Mouse (Mus musculus) CH12.LX (cell line): ENCODE results near the gene 4931406P16Rik. TPM values are rescaled to one million over a fixed set of nuclear protein-coding genes. Genes with fewer than 3 reads are reported as not detected.

Experiments used
- DNase-seq: peaks from one replicate; pipeline ENCODE4 v3.0.0-alpha.2; 2013; ENCODE audit errors: extremely low read depth
- H3K27ac ChIP-seq: 2 replicates; pipeline ENCODE4 v1.5.1; 2012; ENCODE audit warnings: low read depth, mild to moderate bottlenecking, control low read depth, moderate library complexity; ENCODE audit not compliant: insufficient read depth
- H3K27me3 ChIP-seq: replicated peaks from 2 replicates; pipeline ENCODE3; 2012; ENCODE audit warnings: inconsistent platforms
- H3K36me3 ChIP-seq, 2 experiments: replicated peaks in 1 of 2; 2 replicates each; pipeline versions ENCODE3 to v1.6.1; 2012; ENCODE audit warnings: inconsistent platforms in 1 of 2, low read length in 1 of 2, mild to moderate bottlenecking in 1 of 2, mixed read lengths in 1 of 2, moderate library complexity in 1 of 2; ENCODE audit not compliant: control insufficient read depth in 1 of 2, insufficient read depth in 1 of 2
- H3K4me1 ChIP-seq, 2 experiments: 2 replicates each; pipeline ENCODE4 v1.6.1; 2012; ENCODE audit warnings: inconsistent platforms in 1 of 2, moderate library complexity in 1 of 2; ENCODE audit not compliant: insufficient read depth in 2 of 2, control insufficient read depth in 1 of 2
- H3K4me2 ChIP-seq: 2 replicates; pipeline ENCODE4 v1.6.1; 2012; ENCODE audit warnings: low read depth, mild to moderate bottlenecking, control low read depth; ENCODE audit not compliant: poor library complexity, insufficient read depth, severe bottlenecking
- H3K4me3 ChIP-seq, 3 experiments: fragments of 150-350 bp in 1 of 3; sonication (generic) in 1 of 3; replicated peaks in 1 of 3; 2 replicates each; pipeline versions ENCODE3 to v1.5.1; 2011 to 2012; ENCODE audit warnings: low read depth in 2 of 3, low read length in 2 of 3, mild to moderate bottlenecking in 2 of 3, moderate library complexity in 2 of 3, control low read depth in 1 of 3, improper control_type of control experiment in 1 of 3, inconsistent platforms in 1 of 3, mixed read lengths in 1 of 3; ENCODE audit not compliant: poor library complexity in 1 of 3
- H3K79me2 ChIP-seq: replicated peaks from 2 replicates; pipeline ENCODE4 v1.6.1; 2012; ENCODE audit warnings: mild to moderate bottlenecking, moderate library complexity; ENCODE audit not compliant: control insufficient read depth, poor library complexity, insufficient read depth, severe bottlenecking; ENCODE audit errors: extremely low read depth
- H3K9ac ChIP-seq: 2 replicates; pipeline ENCODE4 v1.6.1; 2012; ENCODE audit warnings: low read depth, mild to moderate bottlenecking, control low read depth, moderate library complexity; ENCODE audit not compliant: insufficient read depth
- H3K9me3 ChIP-seq: replicated peaks from 2 replicates; pipeline ENCODE3; 2012; ENCODE audit warnings: low read length, inconsistent platforms, mixed read lengths
- BHLHE40 ChIP-seq: IDR thresholded peaks from 2 replicates; pipeline ENCODE4 v1.6.1; 2011; ENCODE audit warnings: mild to moderate bottlenecking, low read depth, low read length, improper control_type of control experiment
- CHD1 ChIP-seq: IDR thresholded peaks from 2 replicates; pipeline ENCODE4 v1.6.1; 2012; ENCODE audit warnings: low read depth, low read length, improper control_type of control experiment, inconsistent platforms
- CTCF ChIP-seq, 2 experiments: IDR thresholded peaks in 1 of 2; conservative IDR thresholded peaks in 1 of 2; 2 replicates each; pipeline ENCODE4 v1.5.1; 2011 to 2012; ENCODE audit warnings: low read depth in 2 of 2, low read length in 2 of 2, improper control_type of control experiment in 1 of 2, inconsistent platforms in 1 of 2, mild to moderate bottlenecking in 1 of 2, moderate library complexity in 1 of 2
- E2F4 ChIP-seq: IDR thresholded peaks from 2 replicates; pipeline ENCODE4 v1.6.1; 2011; ENCODE audit warnings: low read depth, low read length, improper control_type of control experiment; ENCODE audit not compliant: insufficient replicate concordance
- ELF1 ChIP-seq: IDR thresholded peaks from 2 replicates; pipeline ENCODE4 v1.6.1; 2014; ENCODE audit warnings: low read depth, mild to moderate bottlenecking, inconsistent platforms, low read length, improper control_type of control experiment
- EP300 ChIP-seq: IDR thresholded peaks from 2 replicates; pipeline ENCODE4 v1.6.1; 2011; ENCODE audit warnings: low read length, improper control_type of control experiment
- ETS1 ChIP-seq: conservative IDR thresholded peaks from 2 replicates; pipeline ENCODE4 v1.6.1; 2012; ENCODE audit warnings: low read depth, mild to moderate bottlenecking, inconsistent platforms, low read length, improper control_type of control experiment, moderate library complexity
- GABPA ChIP-seq: IDR thresholded peaks from 2 replicates; pipeline ENCODE4 v1.6.1; 2012; ENCODE audit warnings: low read depth, low read length, improper control_type of control experiment, inconsistent platforms; ENCODE audit not compliant: insufficient replicate concordance
- HCFC1 ChIP-seq: IDR thresholded peaks from 2 replicates; pipeline ENCODE4 v1.6.1; 2012; ENCODE audit warnings: low read depth, mild to moderate bottlenecking, inconsistent platforms, low read length, improper control_type of control experiment
- IRF4 ChIP-seq: IDR thresholded peaks from 2 replicates; pipeline ENCODE4 v1.6.1; 2014; ENCODE audit warnings: low read depth, mild to moderate bottlenecking, inconsistent platforms, low read length, improper control_type of control experiment
- JUN ChIP-seq: IDR thresholded peaks from 2 replicates; pipeline ENCODE4 v1.6.1; 2011; ENCODE audit warnings: low read depth, mild to moderate bottlenecking, low read length, improper control_type of control experiment, moderate library complexity; ENCODE audit not compliant: insufficient read depth
- JUND ChIP-seq: conservative IDR thresholded peaks from 2 replicates; pipeline ENCODE4 v1.6.1; 2011; ENCODE audit warnings: low read depth, low read length, improper control_type of control experiment
- KAT2A ChIP-seq: IDR thresholded peaks from 2 replicates; pipeline ENCODE4 v1.6.1; 2012; ENCODE audit warnings: low read length, improper control_type of control experiment, inconsistent platforms; ENCODE audit not compliant: insufficient replicate concordance
- MAFK ChIP-seq: IDR thresholded peaks from 2 replicates; pipeline ENCODE4 v1.6.1; 2011; ENCODE audit warnings: low read length, improper control_type of control experiment; ENCODE audit not compliant: insufficient replicate concordance
- MAX ChIP-seq: IDR thresholded peaks from 2 replicates; pipeline ENCODE4 v1.6.1; 2011; ENCODE audit warnings: low read length, improper control_type of control experiment
- MAZ ChIP-seq: IDR thresholded peaks from 2 replicates; pipeline ENCODE4 v1.6.1; 2012; ENCODE audit warnings: low read depth, mild to moderate bottlenecking, inconsistent platforms, low read length, improper control_type of control experiment, moderate library complexity
- MEF2A ChIP-seq: IDR thresholded peaks from 2 replicates; pipeline ENCODE4 v1.6.1; 2014; ENCODE audit warnings: low read depth, mild to moderate bottlenecking, inconsistent platforms, low read length, improper control_type of control experiment, borderline replicate concordance
- MXI1 ChIP-seq: IDR thresholded peaks from 2 replicates; pipeline ENCODE4 v1.6.1; 2011; ENCODE audit warnings: mild to moderate bottlenecking, low read depth, low read length, improper control_type of control experiment
- MYC ChIP-seq: IDR thresholded peaks from 2 replicates; pipeline ENCODE4 v1.6.1; 2011; ENCODE audit warnings: low read depth, mild to moderate bottlenecking, improper control_type of control experiment, low read length
- NELFE ChIP-seq: IDR thresholded peaks from 2 replicates; pipeline ENCODE4 v1.6.1; 2011; ENCODE audit warnings: low read depth, low read length, improper control_type of control experiment
- NRF1 ChIP-seq: IDR thresholded peaks from 2 replicates; pipeline ENCODE4 v1.6.1; 2014; ENCODE audit warnings: low read depth, mild to moderate bottlenecking, inconsistent platforms, low read length, improper control_type of control experiment, moderate library complexity
- PAX5 ChIP-seq: IDR thresholded peaks from 2 replicates; pipeline ENCODE4 v1.6.1; 2012; ENCODE audit warnings: low read length, inconsistent platforms, mixed read lengths
- POLR2A ChIP-seq: IDR thresholded peaks from 2 replicates; pipeline ENCODE4 v1.6.1; 2011; ENCODE audit warnings: low read depth, mild to moderate bottlenecking, improper control_type of control experiment, low read length
- POLR2AphosphoS2 ChIP-seq: IDR thresholded peaks from 2 replicates; pipeline ENCODE4 v1.6.1; 2011; ENCODE audit warnings: low read depth, low read length, improper control_type of control experiment
- RAD21 ChIP-seq: IDR thresholded peaks from 2 replicates; pipeline ENCODE4 v1.6.1; 2011; ENCODE audit warnings: low read depth, mild to moderate bottlenecking, low read length, improper control_type of control experiment, moderate library complexity
- RCOR1 ChIP-seq: conservative IDR thresholded peaks from 2 replicates; pipeline ENCODE4 v1.6.1; 2012; ENCODE audit warnings: low read depth, mild to moderate bottlenecking, inconsistent platforms, low read length, improper control_type of control experiment
- SIN3A ChIP-seq: IDR thresholded peaks from 2 replicates; pipeline ENCODE4 v1.6.1; 2012; ENCODE audit warnings: low read length, improper control_type of control experiment, inconsistent platforms
- SMC3 ChIP-seq: IDR thresholded peaks from 2 replicates; pipeline ENCODE4 v1.6.1; 2011; ENCODE audit warnings: low read depth, low read length, improper control_type of control experiment
- TBP ChIP-seq: conservative IDR thresholded peaks from 2 replicates; pipeline ENCODE4 v1.6.1; 2011; ENCODE audit warnings: low read depth, low read length, improper control_type of control experiment
- TCF12 ChIP-seq: IDR thresholded peaks from 2 replicates; pipeline ENCODE4 v1.6.1; 2014; ENCODE audit warnings: low read depth, mild to moderate bottlenecking, inconsistent platforms, low read length, improper control_type of control experiment
- UBTF ChIP-seq: IDR thresholded peaks from 2 replicates; pipeline ENCODE4 v1.6.1; 2012; ENCODE audit warnings: low read depth, mild to moderate bottlenecking, inconsistent platforms, low read length, improper control_type of control experiment, moderate library complexity
- USF1 ChIP-seq: IDR thresholded peaks from 2 replicates; pipeline ENCODE4 v1.6.1; 2014; ENCODE audit warnings: low read depth, mild to moderate bottlenecking, inconsistent platforms, low read length, improper control_type of control experiment
- USF2 ChIP-seq: conservative IDR thresholded peaks from 2 replicates; pipeline ENCODE4 v1.6.1; 2011; ENCODE audit warnings: low read depth, low read length, improper control_type of control experiment
- ZC3H11A ChIP-seq: IDR thresholded peaks from 2 replicates; pipeline ENCODE4 v1.6.1; 2012; ENCODE audit warnings: low read depth, mild to moderate bottlenecking, inconsistent platforms, low read length, improper control_type of control experiment
- ZKSCAN1 ChIP-seq: IDR thresholded peaks from 2 replicates; pipeline ENCODE4 v1.6.1; 2012; ENCODE audit warnings: low read depth, inconsistent platforms, low read length, improper control_type of control experiment, borderline replicate concordance
- ZMIZ1 ChIP-seq: IDR thresholded peaks from 2 replicates; pipeline ENCODE4 v1.6.1; 2012; ENCODE audit warnings: low read depth, mild to moderate bottlenecking, inconsistent platforms, low read length, improper control_type of control experiment
- ZNF384 ChIP-seq: IDR thresholded peaks from 2 replicates; pipeline ENCODE4 v1.6.1; 2012; ENCODE audit warnings: low read depth, low read length, improper control_type of control experiment, inconsistent platforms
- dilution Hi-C: fragments of 300-500 bp; cut with MboI; formaldehyde crosslinking; loops from 2 replicates; pipeline ENCODE4 v1.14.3; 2020; ENCODE audit warnings: low sequenced_read_pairs; ENCODE audit not compliant: extremely low pct_unique_long_range_greater_than_20kb, extremely low pct_ligation_motif_present
- in situ Hi-C: fragments of 300-500 bp; cut with MboI; formaldehyde crosslinking; loops from 3 replicates; pipeline ENCODE4 v1.14.3; 2019; ENCODE audit warnings: low sequenced_read_pairs, low pct_ligation_motif_present, low pct_unique_long_range_greater_than_20kb, mixed read lengths
- polyA plus RNA-seq: library from polyadenylated mRNA; unstranded; fragments of >175 nt; gene quantifications from 2 replicates; pipeline ENCODE4 v1.2.1, GENCODE M21; 2012; ENCODE audit warnings: low read depth; ENCODE audit not compliant: insufficient read length
- total RNA-seq, 2 experiments: library from RNA; depleted of rRNA; stranded (reverse); fragments of 300-350 nt in 1 of 2; fragments of >200 nt in 1 of 2; gene quantifications; 2 replicates each; pipeline ENCODE4 v1.2.3; 2012 to 2014

4931406P16Rik gene
- total and polyA plus RNA-seq, 3 experiments: 10.0 to 15.6 (median 11.7) TPM

DNA sequence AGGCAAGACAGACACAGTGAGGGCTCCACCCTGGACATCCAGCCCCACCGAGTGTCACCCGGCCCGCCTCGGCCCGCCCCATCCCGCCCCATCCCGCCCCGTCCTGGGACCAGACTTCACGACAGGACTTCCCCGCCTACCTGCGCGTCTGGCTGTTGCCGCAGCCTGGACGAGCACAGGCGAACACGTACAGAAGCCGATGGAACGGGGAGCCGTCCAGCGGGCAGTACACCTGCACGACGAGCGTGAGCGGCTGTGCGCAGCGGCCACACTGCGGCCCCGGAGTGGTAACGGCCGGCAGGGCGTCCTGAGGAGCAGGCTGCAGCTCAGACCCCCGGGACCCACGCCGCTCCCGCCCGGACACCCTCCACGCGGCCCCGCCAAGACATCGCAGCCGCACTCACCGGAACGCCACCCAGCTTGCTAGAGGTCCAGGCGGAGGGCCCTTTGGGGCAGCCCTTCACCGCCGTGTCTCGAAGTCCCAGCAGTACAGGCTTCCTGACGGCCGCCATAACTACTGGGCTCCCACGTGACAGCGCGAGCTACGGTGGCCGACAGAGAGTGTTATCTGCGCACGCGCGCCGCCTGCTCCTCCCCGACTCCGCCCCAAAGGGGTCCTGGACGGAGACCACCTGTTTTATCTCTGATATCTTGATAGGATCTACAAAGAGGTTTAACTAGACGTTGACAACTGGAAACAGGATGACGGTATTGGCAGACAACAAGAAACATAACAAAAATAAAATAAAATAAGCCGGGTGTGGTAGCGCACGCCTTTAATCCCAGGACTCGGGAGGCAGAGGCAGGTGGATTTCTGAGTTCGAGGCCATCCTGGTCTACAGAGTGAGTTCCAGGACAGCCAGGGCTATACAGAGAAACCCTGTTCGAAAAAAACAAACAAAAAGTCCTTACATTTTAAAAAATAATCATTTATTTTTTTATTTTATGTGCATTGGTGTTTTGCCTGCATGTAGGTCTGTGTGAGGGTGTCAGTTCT, 116.9 kb downstream of the 4931406P16Rik start, which contains the start of gene Pdcd2l:
TSS of gene Pdcd2l (minus strand) at position 530 of the 997 bp plus-strand sequence.
- Histone ChIP-seq H3K9ac (peak within 1 kb of the TSS; percentile 79), H3K36me3 (peaks cover 22 to 42% of the 10 kb centered on the region in 2 experiments), H3K9me3 (no peaks in the 10 kb centered on the region), H3K79me2 (0 out of 2 replicates have a peak, but pooled peaks cover 8% of the 10 kb centered on the region), H3K4me1 (peaks cover 2 to 16% of the 10 kb centered on the region in 2 experiments; a peak in 3 of 4 replicates), H3K4me2 (peak within 1 kb of the TSS; percentile 68), H3K4me3 (peak within 1 kb of the TSS; percentile 82 to 98 (median 94)), H3K27me3 (no peaks in the 10 kb centered on the region), H3K27ac (peak within 1 kb of the TSS; percentile 64)
- dilution Hi-C loops: no loop called here
- DNase-seq: peak; percentile 89
- in situ Hi-C loops: no loop called here
- TF ChIP-seq RCOR1 (no peak), ZMIZ1 (0 out of 2 replicates have a peak, but pooled peaks have one; percentile 49), CTCF (conservative IDR thresholded peaks at IDR 0.05 in 1 of 2, IDR thresholded peaks at IDR 0.05 in 1 of 2; ENCODE audit: low read depth in 2 of 2, low read length in 2 of 2) (no peak), KAT2A (peak; percentile 76; the same call in 1 of the 2 replicates), ZC3H11A (no peak), USF1 (peak; percentile 96), ZNF384 (no peak), EP300 (no peak), JUND (no peak), MXI1 (peak; percentile 92), TBP (0 out of 2 replicates have a peak, but pooled peaks have one; percentile 28), MAFK (no peak), MEF2A (peak; percentile 47; the same call in 1 of the 2 replicates), PAX5 (no peak), IRF4 (peak; percentile 67), RAD21 (no peak), NELFE (peak; percentile 81), UBTF (no peak), HCFC1 (peak; percentile 88), MAZ (no peak), ELF1 (peak; percentile 83), TCF12 (peak; percentile 89), E2F4 (no peak), MAX (peak; percentile 95), BHLHE40 (peak; percentile 69), CHD1 (no peak), JUN (no peak), NRF1 (peak; percentile 89), POLR2AphosphoS2 (no peak; the same call in 1 of the 2 replicates), GABPA (peak; percentile 6; the same call in 1 of the 2 replicates), SIN3A (peak; percentile 81), ETS1 (no peak), SMC3 (no peak), ZKSCAN1 (no peak), POLR2A (peak; percentile 79), MYC (peak; percentile 84; the same call in 1 of the 2 replicates), USF2 (peak; percentile 87)
